Mouse (Mus musculus): Measurements from ENCODE around the gene Slc44a5.
"Not testable (repeated sequence)": the region's sequence is repeated elsewhere in the genome, so short reads cannot be mapped to it uniquely, and the experiment has no call there.

- TF ChIP-seq CTCF (IDR thresholded peaks at IDR 0.05; ENCODE audit: low read depth, low read length); POLR2A (IDR thresholded peaks at IDR 0.05; ENCODE audit: extremely low read depth, insufficient read depth, low read length): not testable (repeated sequence)
Observed at GRCm38 (mm10) chr3:154153541-154153940, 180.3 kb downstream of the Slc44a5 start.
